Mouse (Mus musculus): Measurements from ENCODE around the gene Scd4.
"Not testable (repeated sequence)": the region's sequence is repeated elsewhere in the genome, so short reads cannot be mapped to it uniquely, and the experiment has no call there.

Gene Scd4

GRCm38 (mm10) chr19:44317391-44317790 lies 15.5 kb upstream of the Scd4 start:
- DNase-seq (ENCODE audit: low spot score) = no peak

GRCm38 (mm10) chr19:44318545-44318944 lies 14.3 kb upstream of the Scd4 start:
- DNase-seq (ENCODE audit: low spot score) = no peak

- DNase-seq (ENCODE audit: low spot score) = no peak
Measured at GRCm38 (mm10) chr19:44320316-44320715, 12.6 kb upstream of the Scd4 start.

- no peak for DNase-seq (ENCODE audit: low spot score)
Measured at GRCm38 (mm10) chr19:44321201-44321600, 11.7 kb upstream of the Scd4 start.

- no peak for DNase-seq (ENCODE audit: low spot score)
Measured at GRCm38 (mm10) chr19:44321631-44322030, 11.3 kb upstream of the Scd4 start.

GRCm38 (mm10) chr19:44329566-44329965 lies 3.3 kb upstream of the Scd4 start:
- DNase-seq (ENCODE audit: low spot score) = no peak

GRCm38 (mm10) chr19:44331128-44331527 lies 1.8 kb upstream of the Scd4 start:
- not testable (repeated sequence) for DNase-seq (ENCODE audit: low spot score)

- DNase-seq (ENCODE audit: low spot score) = no peak
Measured at GRCm38 (mm10) chr19:44331911-44332310, 981 bp upstream of the Scd4 start.

- no peak for DNase-seq (ENCODE audit: low spot score)
Measured at GRCm38 (mm10) chr19:44332326-44332725, 566 bp upstream of the Scd4 start.

GRCm38 (mm10) chr19:44333991-44334390 lies 1.1 kb downstream of the Scd4 start:
- DNase-seq (ENCODE audit: low spot score) = no peak

GRCm38 (mm10) chr19:44335876-44336662 lies 3.2 kb downstream of the Scd4 start:
- no peak for DNase-seq (ENCODE audit: low spot score)

- no peak for DNase-seq (ENCODE audit: low spot score)
Measured at GRCm38 (mm10) chr19:44349689-44350088, 16.8 kb downstream of the Scd4 start.

GRCm38 (mm10) chr19:44351756-44352155 lies 18.9 kb downstream of the Scd4 start:
- DNase-seq (ENCODE audit: low spot score) = no peak

GRCm38 (mm10) chr19:44358700-44359099 lies 25.8 kb downstream of the Scd4 start:
- no peak for DNase-seq (ENCODE audit: low spot score)

- DNase-seq (ENCODE audit: low spot score) = peak; percentile 55
Measured at GRCm38 (mm10) chr19:44363529-44363928, 30.6 kb downstream of the Scd4 start.

GRCm38 (mm10) chr19:44364029-44364428 lies 31.1 kb downstream of the Scd4 start:
- peak; percentile 30 for DNase-seq (ENCODE audit: low spot score)

- no peak for DNase-seq (ENCODE audit: low spot score)
Measured at GRCm38 (mm10) chr19:44365733-44366132, 32.8 kb downstream of the Scd4 start.

- not testable (repeated sequence) for DNase-seq (ENCODE audit: low spot score)
Measured at GRCm38 (mm10) chr19:44367076-44367475, 34.2 kb downstream of the Scd4 start.

GRCm38 (mm10) chr19:44369371-44369770 lies 36.5 kb downstream of the Scd4 start:
- DNase-seq (ENCODE audit: low spot score) = no peak

- DNase-seq (ENCODE audit: low spot score) = no peak
Measured at GRCm38 (mm10) chr19:44370231-44370630, 37.3 kb downstream of the Scd4 start.

- DNase-seq (ENCODE audit: low spot score) = peak; percentile 83
Measured at GRCm38 (mm10) chr19:44372969-44373368, 40.1 kb downstream of the Scd4 start.

- no peak for DNase-seq (ENCODE audit: low spot score)
Measured at GRCm38 (mm10) chr19:44376511-44376951, 43.6 kb downstream of the Scd4 start.

- no peak for DNase-seq (ENCODE audit: low spot score)
Measured at GRCm38 (mm10) chr19:44377629-44378375, 44.9 kb downstream of the Scd4 start.
